Mouse (Mus musculus) hindbrain, postnatal 0 days (tissue): ENCODE results near the gene Vgf. TPM values are rescaled to one million over a fixed set of nuclear protein-coding genes. Genes with fewer than 3 reads are reported as not detected.

ENCODE experiments used
- ATAC-seq: fragments of 200-750 bp; cut with Nextera tagmentation; 2 replicates; pipeline ENCODE4 v1.8.0; 2017; ENCODE audit warnings: mild to moderate bottlenecking, moderate TSS enrichment, moderate library complexity
- DNase-seq: peaks from one replicate; pipeline ENCODE4 v3.0.0-alpha.2; 2015; ENCODE audit warnings: low spot score
- H3K27ac ChIP-seq: fragments of 300-500 bp; sonication (generic); 2 replicates; pipeline ENCODE4 v1.5.1; 2014; ENCODE audit warnings: mild to moderate bottlenecking
- H3K27me3 ChIP-seq: fragments of 300-500 bp; sonication (generic); 2 replicates; pipeline ENCODE4 v1.6.1; 2014; ENCODE audit warnings: low read length, mixed read lengths; ENCODE audit not compliant: insufficient read depth
- H3K36me3 ChIP-seq: fragments of 300-500 bp; sonication (generic); 2 replicates; pipeline ENCODE4 v1.6.1; 2014; ENCODE audit warnings: low read length, mixed read lengths; ENCODE audit not compliant: insufficient read depth
- H3K4me1 ChIP-seq: fragments of 300-500 bp; sonication (generic); 2 replicates; pipeline ENCODE4 v1.6.1; 2014; ENCODE audit warnings: antibody characterized with exemption, low read length, mixed read lengths; ENCODE audit not compliant: insufficient read depth
- H3K4me2 ChIP-seq: fragments of 300-500 bp; sonication (generic); 2 replicates; pipeline ENCODE4 v1.6.1; 2014; ENCODE audit warnings: low read depth, mild to moderate bottlenecking, low read length, moderate library complexity, mixed read lengths
- H3K4me3 ChIP-seq: fragments of 300-500 bp; sonication (generic); 2 replicates; pipeline ENCODE4 v1.5.1; 2014; ENCODE audit warnings: low read length
- H3K9ac ChIP-seq: fragments of 300-500 bp; sonication (generic); replicated peaks from 2 replicates; pipeline ENCODE4 v1.6.1; 2014; ENCODE audit warnings: mild to moderate bottlenecking, low read length, moderate library complexity, mixed read lengths
- H3K9me3 ChIP-seq: fragments of 300-500 bp; sonication (generic); 2 replicates; pipeline ENCODE4 v1.6.1; 2016; ENCODE audit warnings: low read length, mixed read lengths
- CTCF ChIP-seq: IDR thresholded peaks from 2 replicates; pipeline ENCODE4 v1.5.1; 2016; ENCODE audit warnings: antibody characterized with exemption, control low read depth, low read depth
- WGBS: fragments of 180-500 bp; shearing (Covaris S2); extraction: QIAGEN DNeasy Blood & Tissue Kit; methylation state at CpG from one replicate; pipeline ENCODE4 v1.1.7; 2014; 5-methylcytosine and 5-hydroxymethylcytosine counted together
- polyA plus RNA-seq: library from polyadenylated mRNA; unstranded; fragments of >200 nt; fragmentation: Nextera tagmentation; extraction: Ambion mirVana; gene quantifications from 2 replicates; pipeline ENCODE4 v1.2.1, GENCODE M21; 2015
- total RNA-seq: library from RNA; depleted of rRNA; stranded (reverse); fragments of >200 nt; gene quantifications from 2 replicates; pipeline ENCODE4 v1.2.3, GENCODE M21; 2014

The Vgf gene
- total and polyA plus RNA-seq, 2 experiments from 2014 or later: 45.9 to 136 TPM

- no peak for DNase-seq
- peaks cover 3% of the 10 kb centered on the region; the same call in 1 of the 2 replicates for H3K4me1 ChIP-seq
- H3K4me3 ChIP-seq: no peak overlapping the region
- WGBS: 71% methylated on average over 4 of the region's 4 CpGs
- H3K9me3 ChIP-seq: no peaks in the 10 kb centered on the region
- no peak for ATAC-seq
- no peaks in the 10 kb centered on the region for H3K36me3 ChIP-seq
- H3K9ac ChIP-seq: no peak overlapping the region
- no peak for TF ChIP-seq CTCF
- H3K4me2 ChIP-seq: no peak overlapping the region
- H3K27ac ChIP-seq: no peak overlapping the region
- no peaks in the 10 kb centered on the region for H3K27me3 ChIP-seq
These were observed 42.5 kb downstream of the Vgf start for GRCm38 (mm10) chr5:137068711-137069110.

- Histone ChIP-seq H3K4me2 (no peak overlapping the region), H3K9ac (no peak overlapping the region), H3K27ac (no peak overlapping the region), H3K4me1 (peaks cover 7% of the 10 kb centered on the region), H3K27me3 (no peaks in the 10 kb centered on the region), H3K4me3 (no peak overlapping the region), H3K9me3 (no peaks in the 10 kb centered on the region), H3K36me3 (no peaks in the 10 kb centered on the region)
- DNase-seq (no peak), ATAC-seq (no peak)
- WGBS: 83% methylated on average over 19 of the region's 19 CpGs
- TF ChIP-seq CTCF: no peak
These were observed 44.9 kb downstream of the Vgf start for GRCm38 (mm10) chr5:137070881-137071605.

- peak; percentile 76 for DNase-seq
- ATAC-seq: peak; percentile 87
- no peaks in the 10 kb centered on the region for H3K9me3 ChIP-seq
- TF ChIP-seq CTCF: no peak
- peak within 1 kb of the TSS; percentile 51 for H3K4me2 ChIP-seq
- H3K36me3 ChIP-seq: no peaks in the 10 kb centered on the region
- H3K4me3 ChIP-seq: peak within 1 kb of the TSS; percentile 18
- no peaks in the 10 kb centered on the region for H3K27me3 ChIP-seq
- H3K27ac ChIP-seq: peak within 1 kb of the TSS; percentile 4; the same call in 1 of the 2 replicates
- H3K9ac ChIP-seq: no peak within 1 kb of the TSS
- WGBS: 10% methylated on average over 23 of the region's 23 CpGs
- peaks cover 7% of the 10 kb centered on the region for H3K4me1 ChIP-seq
These were observed 46.1 kb downstream of the Vgf start, which contains the start of gene Serpine1 for GRCm38 (mm10) chr5:137072079-137072960. Serpine1 (minus strand) TSS chr5:137072268.

- Histone ChIP-seq H3K9me3 (no peaks in the 10 kb centered on the region), H3K36me3 (no peaks in the 10 kb centered on the region), H3K4me3 (no peak overlapping the region), H3K27ac (no peak overlapping the region), H3K27me3 (no peaks in the 10 kb centered on the region), H3K9ac (no peak overlapping the region), H3K4me1 (peaks cover 7% of the 10 kb centered on the region), H3K4me2 (no peak overlapping the region)
- WGBS: 97% methylated on average over 8 of the region's 8 CpGs
- no peak for ATAC-seq
- no peak for TF ChIP-seq CTCF
- no peak for DNase-seq
These were observed 46.9 kb downstream of the Vgf start for GRCm38 (mm10) chr5:137073141-137073540.

- H3K27me3 ChIP-seq: no peaks in the 10 kb centered on the region
- DNase-seq (peak; percentile 22), ATAC-seq (no peak)
- no peak overlapping the region for H3K9ac ChIP-seq
- H3K4me3 ChIP-seq: no peak overlapping the region
- H3K9me3 ChIP-seq: no peaks in the 10 kb centered on the region
- H3K4me2 ChIP-seq: no peak overlapping the region
- no peak overlapping the region for H3K27ac ChIP-seq
- WGBS: 13% methylated on average over 6 of the region's 6 CpGs
- H3K4me1 ChIP-seq: peaks cover 7% of the 10 kb centered on the region
- TF ChIP-seq CTCF: no peak
- no peaks in the 10 kb centered on the region for H3K36me3 ChIP-seq
These were observed 48.0 kb downstream of the Vgf start for GRCm38 (mm10) chr5:137074191-137074651.

DNA sequence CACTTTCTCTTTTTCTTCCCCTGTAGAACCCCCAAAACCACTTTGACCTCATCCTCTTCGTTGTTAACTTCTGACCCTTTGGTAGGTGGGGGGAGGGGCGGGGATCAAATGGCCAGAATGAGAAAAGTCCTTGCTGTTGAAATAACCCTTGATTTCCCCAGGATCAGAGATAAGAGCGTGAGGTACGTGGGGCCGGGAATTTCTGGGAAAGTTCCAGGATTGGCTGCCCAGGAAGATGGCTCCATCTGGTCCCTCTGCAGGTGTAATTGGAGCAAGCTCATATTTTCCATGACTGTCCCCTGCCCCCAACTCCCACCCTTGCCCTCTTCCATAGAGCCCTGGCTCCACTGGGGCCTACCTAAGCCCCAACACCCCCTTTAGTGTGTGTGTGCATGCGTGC, 49.5 kb downstream of the Vgf start:
- no peak overlapping the region for H3K4me2 ChIP-seq
- no peak for DNase-seq
- H3K9ac ChIP-seq: no peak overlapping the region
- H3K4me3 ChIP-seq: no peak overlapping the region
- H3K4me1 ChIP-seq: peaks cover 7% of the 10 kb centered on the region
- H3K27ac ChIP-seq: no peak overlapping the region
- WGBS: 62% methylated on average over 6 of the region's 6 CpGs
- no peak for TF ChIP-seq CTCF
- H3K27me3 ChIP-seq: no peaks in the 10 kb centered on the region
- H3K9me3 ChIP-seq: no peaks in the 10 kb centered on the region
- no peak for ATAC-seq
- no peaks in the 10 kb centered on the region for H3K36me3 ChIP-seq
